Mouse (Mus musculus): ENCODE data around the gene Vmn1r111. TPM values are rescaled to one million over a fixed set of nuclear protein-coding genes. Genes with fewer than 3 reads are reported as not detected.
"Not testable (repeated sequence)": the region's sequence is repeated elsewhere in the genome, so short reads cannot be mapped to it uniquely, and the experiment has no call there.

Gene Vmn1r111
- total RNA-seq (2021), result not detected
- long read RNA-seq, experiment 1, result 0 reads
- long read RNA-seq, experiment 2, result 0 reads

GRCm38 (mm10) chr7:20703116-20703515, at the start of gene Vmn1r111:
Gene Vmn1r111, minus strand, starts transcription at chr7:20703216.
- intact Hi-C loops (cut with DNase I); DNase-seq (ENCODE audit: low spot score in 2 of 2): not testable (repeated sequence)

- intact Hi-C loops (cut with DNase I); DNase-seq (ENCODE audit: low spot score in 2 of 2): not testable (repeated sequence)
Measured at GRCm38 (mm10) chr7:20730524-20730923, 27.5 kb upstream of the Vmn1r111 start, which contains the start of gene Gm10668. Gene Gm10668, minus strand, starts transcription at chr7:20730624.

GRCm38 (mm10) chr7:20668618-20669017, 34.4 kb downstream of the Vmn1r111 start, which contains the start of gene Vmn1r107:
Gene Vmn1r107, plus strand, starts transcription at chr7:20668918.
- DNase-seq (ENCODE audit: low spot score in 2 of 2); intact Hi-C loops (cut with DNase I): not testable (repeated sequence)

Other genes starting within 250 kb of the Vmn1r111 start
- not detected for gene Gm10670, start 228.3 kb downstream of the Vmn1r111 start, total RNA-seq (2021)
- not detected for gene Vmn1r103, start 192.7 kb downstream of the Vmn1r111 start, total RNA-seq (2021)
- not detected for gene Vmn1r104, start 169.4 kb downstream of the Vmn1r111 start, total RNA-seq (2021)
- gene Gm5726, start 157.5 kb downstream of the Vmn1r111 start, total RNA-seq (2021), result not detected
- not detected for gene Gm4141, start 127.0 kb downstream of the Vmn1r111 start, total RNA-seq (2021)
- gene Gm4513, start 104.2 kb downstream of the Vmn1r111 start, total RNA-seq (2021), result not detected
- not detected for gene Vmn1r107, start 34.3 kb downstream of the Vmn1r111 start, total RNA-seq (2021)
- gene Gm10668, start 27.4 kb upstream of the Vmn1r111 start, total RNA-seq (2021), result not detected
- not detected for gene Vmn1r112, start 68.0 kb upstream of the Vmn1r111 start, total RNA-seq (2021)
- gene Vmn1r113, start 84.1 kb upstream of the Vmn1r111 start, total RNA-seq (2021), result not detected
- not detected for gene Vmn1r114, start 109.0 kb upstream of the Vmn1r111 start, total RNA-seq (2021)
- gene Vmn1r115, start 141.8 kb upstream of the Vmn1r111 start, total RNA-seq (2021), result not detected
- gene Vmn1r116, start 169.0 kb upstream of the Vmn1r111 start, total RNA-seq (2021), result not detected
- not detected for gene Vmn1r117, start 180.9 kb upstream of the Vmn1r111 start, total RNA-seq (2021)
- not detected for gene Vmn1r118, start 209.1 kb upstream of the Vmn1r111 start, total RNA-seq (2021)